Mouse (Mus musculus) adrenal gland, postnatal 4 days (tissue): ENCODE results near the gene Nucks1. TPM values are rescaled to one million over a fixed set of nuclear protein-coding genes. Genes with fewer than 3 reads are reported as not detected.
"Not testable (repeated sequence)": the region's sequence is repeated elsewhere in the genome, so short reads cannot be mapped to it uniquely, and the experiment has no call there.

Source experiments
- DNase-seq, 2 experiments: peaks; one replicate each; pipeline ENCODE4 v3.0.0; 2021 to 2022; ENCODE audit warnings: low spot score in 2 of 2, mixed read lengths in 2 of 2
- long read RNA-seq, 2 experiments: library from polyadenylated mRNA; stranded (forward); transcript quantifications; one replicate each; pipeline ENCODE4 v2.0.0; 2021
- total RNA-seq, 2 experiments: library from RNA; stranded (reverse); gene quantifications; 2 replicates each; pipeline ENCODE4 v1.2.3; 2021

Nucks1 gene
- total RNA-seq, result 100 to 1,000 TPM; 191 to 192 TPM
- long read RNA-seq, experiment 1, full-length matches to known transcripts, result 19 of 23 reads
- long read RNA-seq, experiment 1, partial matches to known transcripts, result 2 of 23 reads
- long read RNA-seq, experiment 1, other reads (novel, unspliced or antisense), result 2 of 23 reads
- long read RNA-seq, experiment 2, full-length matches to known transcripts, result 34 of 85 reads
- long read RNA-seq, experiment 2, partial matches to known transcripts, result 28 of 85 reads
- long read RNA-seq, experiment 2, other reads (novel, unspliced or antisense), result 23 of 85 reads

DNA sequence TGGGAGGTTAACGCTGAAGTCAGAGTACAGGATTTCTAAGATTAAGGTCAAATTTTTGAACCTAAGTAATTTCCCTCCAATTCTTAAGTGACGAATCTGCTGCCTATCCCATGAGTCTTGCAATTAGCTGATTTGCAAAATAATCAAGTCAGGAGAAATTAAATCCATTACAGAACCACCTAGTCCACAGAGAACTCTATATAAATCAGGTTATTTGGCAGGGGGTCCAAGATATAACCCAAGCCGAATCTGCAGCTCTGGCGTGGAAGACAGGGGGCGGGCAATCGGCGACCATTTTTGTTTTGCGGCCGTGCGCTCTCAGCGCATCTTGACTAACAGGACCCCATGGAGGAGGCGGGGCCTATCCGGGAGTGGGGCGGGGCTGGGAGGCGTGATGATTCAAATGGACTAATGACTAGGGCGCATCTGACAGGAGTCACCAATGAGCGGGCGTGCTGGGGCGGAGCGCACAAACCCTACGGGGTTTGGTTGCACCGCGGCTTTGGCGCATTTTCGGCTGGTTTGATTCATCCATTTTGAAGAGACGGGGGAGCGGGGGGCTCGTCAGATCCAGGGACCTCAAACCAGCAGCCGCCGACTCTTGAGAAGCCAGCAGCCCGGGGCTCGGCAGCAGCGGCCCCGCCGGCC is at the start of gene Nucks1:
Gene Nucks1 (plus strand): TSS at position 534 of the 648 bp plus-strand sequence.
- peak; percentile 97 to 100 for DNase-seq

GRCm38 (mm10) chr1:131861811-131862210 is 48.5 kb upstream of the Nucks1 start:
- DNase-seq, result no peak

GRCm38 (mm10) chr1:131865596-131865995 is 44.7 kb upstream of the Nucks1 start:
- DNase-seq, result no peak

GRCm38 (mm10) chr1:131866304-131866999 is 43.9 kb upstream of the Nucks1 start:
- DNase-seq, result no peak

GRCm38 (mm10) chr1:131867093-131867945 is 43.0 kb upstream of the Nucks1 start, which contains the start of gene Rab29:
Gene Rab29 (plus strand): TSS chr1:131867224.
- peak; percentile 74 to 80 for DNase-seq

DNA sequence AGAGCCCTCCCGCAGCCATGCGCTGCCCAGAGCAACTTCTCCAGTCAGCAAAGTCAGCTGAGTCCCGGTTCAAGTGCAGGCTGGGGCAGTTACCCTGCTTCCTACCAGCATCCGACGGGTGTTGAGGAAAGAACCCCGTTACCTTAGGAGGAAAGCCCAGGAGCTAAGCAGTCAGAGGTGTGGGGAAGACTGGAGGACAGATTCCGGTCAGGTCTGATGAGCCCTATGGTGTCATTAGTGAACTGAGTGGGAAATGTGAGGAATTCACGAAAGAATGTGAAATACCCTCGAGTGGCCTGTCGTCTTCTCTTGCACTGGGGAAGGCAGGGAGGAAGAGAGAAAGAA is 42.4 kb upstream of the Nucks1 start:
- no peak for DNase-seq

DNA sequence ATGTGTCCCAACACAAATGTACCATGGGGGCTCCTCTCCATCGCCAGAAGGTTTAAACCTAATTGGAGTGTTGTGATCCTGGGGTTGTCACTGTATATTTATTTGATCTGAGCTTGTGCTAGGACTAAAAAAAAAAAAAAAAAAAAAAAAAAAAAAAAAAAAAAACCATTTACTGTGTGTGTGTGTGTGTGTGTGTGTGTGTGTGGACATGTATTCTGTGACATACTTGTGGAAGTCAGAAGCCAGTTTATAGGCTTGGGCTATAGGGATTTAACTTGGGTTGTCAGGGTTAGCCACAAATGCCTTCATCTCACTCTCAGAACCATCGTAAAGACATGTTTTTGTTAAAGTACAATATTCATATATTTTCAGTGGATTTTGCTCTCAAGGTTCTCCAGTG is 40.8 kb upstream of the Nucks1 start:
- no peak for DNase-seq

- DNase-seq, result no peak
These were observed 37.5 kb upstream of the Nucks1 start for GRCm38 (mm10) chr1:131872856-131873255.

GRCm38 (mm10) chr1:131879816-131880215 is 30.5 kb upstream of the Nucks1 start:
- DNase-seq, result no peak

DNA sequence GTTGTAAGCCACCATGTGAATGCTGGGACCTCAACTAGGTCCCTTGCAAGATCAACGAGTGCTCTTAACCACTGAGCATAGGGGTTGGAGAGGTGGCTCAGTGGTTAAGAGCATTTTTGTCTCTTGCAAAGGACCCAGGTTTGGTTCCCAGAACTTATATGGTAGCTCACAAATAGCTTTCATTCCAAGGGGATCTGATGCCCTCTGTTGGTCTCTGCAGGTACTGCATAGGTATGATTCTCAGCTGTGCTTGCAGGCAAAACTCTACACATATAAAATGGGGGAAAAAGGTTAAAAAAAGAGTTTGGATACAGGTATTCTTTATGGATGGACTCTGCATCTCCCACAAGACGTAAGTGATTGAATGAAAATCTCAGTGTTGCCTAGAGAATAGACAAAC is 27.5 kb upstream of the Nucks1 start:
- no peak for DNase-seq

DNA sequence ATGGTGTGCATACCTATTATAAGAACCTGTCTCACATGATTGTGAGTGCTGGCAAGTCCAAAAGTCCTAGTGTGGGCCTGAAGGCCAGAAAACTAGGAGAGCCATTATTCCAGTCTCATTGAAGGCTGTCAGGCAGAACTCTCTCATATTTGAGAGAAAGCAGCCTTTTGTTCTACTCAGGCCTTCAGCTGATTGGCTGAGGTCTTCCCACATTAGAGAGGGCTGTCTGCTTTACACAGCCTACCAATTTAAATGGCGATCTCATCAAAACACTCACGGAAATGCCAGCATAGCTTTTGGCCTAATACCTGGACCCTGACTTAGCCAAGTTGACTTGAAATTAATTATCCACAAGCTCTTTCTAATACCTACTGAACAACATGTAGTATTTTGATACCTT is 24.2 kb upstream of the Nucks1 start:
- DNase-seq, result no peak

DNA sequence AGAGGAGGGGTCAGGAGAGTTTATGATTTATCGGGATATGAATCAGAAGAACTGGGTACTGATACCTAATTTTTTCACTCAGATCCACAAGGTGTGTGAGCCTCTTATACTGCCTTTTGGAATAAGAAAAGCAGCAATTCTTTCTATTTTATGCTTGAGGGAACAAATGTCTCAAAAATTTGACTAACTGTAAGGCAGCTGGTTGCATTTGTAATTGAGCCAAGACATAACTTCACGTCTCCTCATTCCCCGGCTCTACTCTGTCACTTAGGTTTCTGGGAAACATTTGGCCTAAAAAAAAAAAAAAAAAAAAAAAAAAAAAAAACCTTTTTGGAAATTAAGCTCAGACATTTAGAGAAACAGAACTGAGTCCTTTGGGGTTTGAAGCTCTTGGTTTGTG is 23.7 kb upstream of the Nucks1 start:
- no peak for DNase-seq

- no peak for DNase-seq
These were observed 20.2 kb upstream of the Nucks1 start for GRCm38 (mm10) chr1:131890043-131890658.

DNA sequence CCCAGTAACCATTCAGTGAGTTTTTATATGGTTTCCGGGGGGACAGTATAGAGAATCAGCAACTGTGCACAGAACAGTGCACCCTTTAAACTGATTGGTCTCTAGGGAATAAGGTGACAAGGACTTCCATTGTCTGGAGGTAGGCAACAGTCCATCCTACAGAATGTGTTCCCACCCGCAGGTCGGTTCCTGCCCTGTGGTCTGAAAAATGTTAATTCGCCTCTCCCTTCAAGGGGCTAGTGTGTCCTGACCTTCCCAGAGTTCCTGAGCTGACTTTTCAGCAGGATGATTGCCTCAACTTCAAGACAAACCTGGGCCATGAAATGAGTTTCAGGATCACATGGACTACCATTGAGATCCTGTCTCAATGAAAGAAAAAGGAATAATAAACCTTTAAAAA is 18.9 kb upstream of the Nucks1 start:
- DNase-seq, result no peak

DNA sequence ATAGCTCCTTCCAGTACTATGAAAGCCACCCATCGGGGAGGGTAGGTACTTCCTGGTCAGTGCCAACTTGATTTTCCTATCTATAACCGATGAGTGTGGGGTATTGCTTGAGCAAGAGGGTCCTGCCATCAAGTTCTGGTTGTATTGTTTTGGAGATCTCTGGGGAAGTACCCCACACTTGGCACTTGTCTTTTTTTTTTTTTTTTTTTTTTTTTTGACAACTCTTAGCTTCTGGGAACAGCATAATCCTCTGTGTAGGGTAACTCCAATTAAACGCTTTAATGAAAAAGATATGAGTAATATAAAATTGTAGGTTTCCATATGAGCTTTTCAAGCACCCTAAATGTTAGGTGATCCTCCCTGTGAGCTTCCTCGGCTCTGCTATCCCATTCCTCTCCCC is 7.7 kb upstream of the Nucks1 start:
- no peak for DNase-seq

DNA sequence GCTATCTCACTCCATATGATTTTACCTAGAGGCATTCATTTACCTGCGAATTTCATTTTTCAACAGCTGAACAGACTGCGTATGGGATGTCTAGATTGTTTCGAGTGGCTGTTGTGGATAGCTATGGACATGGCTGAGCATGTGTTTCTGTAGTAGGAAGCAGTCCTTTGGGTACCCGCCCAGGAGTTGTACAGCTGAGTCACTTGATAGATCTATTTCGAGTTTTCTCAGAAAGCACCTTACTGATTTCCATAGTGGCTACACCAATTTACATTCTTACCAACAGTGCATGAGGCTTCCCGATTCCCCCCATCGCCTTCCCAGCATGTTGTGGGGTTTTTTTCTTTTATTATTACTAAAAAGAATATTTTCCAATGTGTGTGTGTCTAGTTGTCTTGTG is 7.1 kb upstream of the Nucks1 start:
- no peak for DNase-seq

GRCm38 (mm10) chr1:131905497-131905896 is 4.8 kb upstream of the Nucks1 start:
- DNase-seq, result no peak

DNA sequence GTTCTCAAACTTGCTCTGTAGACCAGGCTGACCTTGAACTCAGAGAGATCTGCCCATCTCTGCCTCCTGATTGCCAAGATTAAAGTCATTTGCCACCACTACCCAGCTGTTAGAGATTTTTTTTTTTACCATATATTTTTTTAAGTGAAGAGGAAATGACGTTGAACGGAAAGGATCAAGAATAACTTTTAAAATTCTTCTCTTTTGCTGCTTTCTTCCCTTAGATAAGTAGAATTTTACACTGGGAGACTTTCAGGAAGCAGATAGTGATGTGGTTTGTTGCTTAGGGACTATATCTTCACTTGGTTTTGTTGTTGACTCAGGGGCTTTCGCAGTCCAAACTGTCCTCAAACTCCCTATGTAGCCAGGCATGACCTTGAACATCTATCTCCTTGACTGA is 1.9 kb upstream of the Nucks1 start:
- DNase-seq, result no peak

DNA sequence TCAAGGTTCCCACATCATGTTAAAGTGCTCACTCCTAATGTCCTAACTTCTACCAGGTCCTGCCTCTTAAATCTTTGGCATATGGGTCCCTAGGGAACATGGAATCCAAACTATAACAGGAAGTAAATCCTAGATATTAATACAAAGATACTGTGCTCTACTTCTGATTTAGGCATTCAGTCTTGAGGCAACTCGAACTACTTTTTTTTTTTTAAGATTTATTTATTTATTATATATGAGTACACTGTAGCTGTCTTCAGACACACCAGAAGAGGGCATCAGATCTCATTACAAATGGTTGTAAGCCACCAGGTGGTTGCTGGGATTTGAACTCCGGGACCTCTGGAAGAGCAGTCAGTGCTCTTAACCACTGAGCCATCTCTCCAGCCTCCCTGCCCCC is 1.1 kb upstream of the Nucks1 start:
- not testable (repeated sequence) for DNase-seq

GRCm38 (mm10) chr1:131910674-131911558 is 582 bp downstream of the Nucks1 start:
- peak; percentile 65 to 69 for DNase-seq
